Mouse (Mus musculus): ENCODE data around the gene Tspan10. TPM values are rescaled to one million over a fixed set of nuclear protein-coding genes. Genes with fewer than 3 reads are reported as not detected.

Tspan10 gene
- total and polyA plus RNA-seq, 3 experiments, result 0.29 to 0.65 TPM; not detected in 1

- TF ChIP-seq NRF1 (IDR thresholded peaks at IDR 0.05; ENCODE audit: insufficient read depth, low read depth, low read length, poor library complexity, severe bottlenecking) (peak; percentile 86), TAL1 (IDR thresholded peaks at IDR 0.05; ENCODE audit: low read length) (no peak), NELFE (IDR thresholded peaks at IDR 0.05; ENCODE audit: low read depth, low read length) (peak; percentile 91), ZNF384 (IDR thresholded peaks at IDR 0.05; ENCODE audit: low read depth, low read length) (no peak), MEF2A (IDR thresholded peaks at IDR 0.05; ENCODE audit: extremely low read depth, insufficient replicate concordance, low read depth, low read length, poor library complexity, severe bottlenecking) (no peak), CHD1 (IDR thresholded peaks at IDR 0.05; ENCODE audit: low read depth, low read length) (peak; percentile 83), SIN3A (IDR thresholded peaks at IDR 0.05; ENCODE audit: low read length) (peak; percentile 78), MAFK (IDR thresholded peaks at IDR 0.05; ENCODE audit: borderline replicate concordance, low read depth, low read length) (no peak), JUND (IDR thresholded peaks at IDR 0.05; ENCODE audit: low read depth, low read length) (no peak)
Measured at GRCm38 (mm10) chr11:120437152-120437856, 5.1 kb upstream of the Tspan10 start, which contains the start of gene Nploc4 (continued).

- Histone ChIP-seq H3K27me3 (ENCODE audit: control insufficient read depth in 1 of 2, insufficient read depth in 2 of 2, low read length in 2 of 2) (no peaks in the 10 kb centered on the region), H3K9ac (ENCODE audit: control insufficient read depth, low read depth, low read length, poor library complexity, severe bottlenecking) (peak overlapping the region; percentile 93), H3K36me3 (ENCODE audit: control insufficient read depth in 1 of 2, insufficient read depth in 2 of 2, low read length in 2 of 2) (peaks cover 15 to 18% of the 10 kb centered on the region in 2 experiments), H3K4me1 (ENCODE audit: control insufficient read depth in 1 of 2, insufficient read depth in 2 of 2, low read length in 2 of 2) (peaks cover 6 to 12% of the 10 kb centered on the region in 2 experiments), H3K79me2 (ENCODE audit: control insufficient read depth, insufficient read depth, low read length, poor library complexity) (peaks cover 37% of the 10 kb centered on the region), H3K4me3 (ENCODE audit: control insufficient read depth in 1 of 2, insufficient read depth in 1 of 2, low read depth in 2 of 2, low read length in 2 of 2) (peak overlapping the region; percentile 82 to 100), H3K27ac (ENCODE audit: control insufficient read depth, low read depth, low read length) (peak overlapping the region; percentile 84), H3K9me3 (replicated peaks; ENCODE audit: insufficient read depth, low read length) (no peaks in the 10 kb centered on the region)
- peak; percentile 94 for TF ChIP-seq ZNF384 (IDR thresholded peaks at IDR 0.05; ENCODE audit: low read depth, low read length)
- 0 out of 4 replicates have a peak, but pooled peaks of 1 of the 2 experiments have one; percentile 20 for TF ChIP-seq POLR2A (IDR thresholded peaks at IDR 0.05; ENCODE audit: control insufficient read depth in 1 of 2, insufficient read depth in 1 of 2, low read depth in 1 of 2, low read length in 2 of 2, poor library complexity in 1 of 2)
- TF ChIP-seq POLR2AphosphoS2 (IDR thresholded peaks at IDR 0.05; ENCODE audit: low read length), result 0 out of 2 replicates have a peak, but pooled peaks have one; percentile 2
- no peak for TF ChIP-seq NELFE (IDR thresholded peaks at IDR 0.05; ENCODE audit: low read depth, low read length)
- DNase-seq (ENCODE audit: low read depth, low spot score), result no peak
Measured at GRCm38 (mm10) chr11:120437857-120438385, 4.5 kb upstream of the Tspan10 start.

- TF ChIP-seq CTCF (IDR thresholded peaks at IDR 0.05 in 2 of 3, conservative IDR thresholded peaks at IDR 0.05 in 1 of 3; ENCODE audit: control insufficient read depth in 1 of 3, insufficient read depth in 1 of 3, low read depth in 2 of 3, low read length in 3 of 3, poor library complexity in 1 of 3, severe bottlenecking in 1 of 3) (peak in 1 of 3 experiments; percentile 18; a peak in 1 of 6 replicates), JUND (IDR thresholded peaks at IDR 0.05; ENCODE audit: low read depth, low read length) (no peak)
Measured at GRCm38 (mm10) chr11:120442765-120443280, 379 bp downstream of the Tspan10 start.

More at GRCm38 (mm10) chr11:120442765-120443280, 379 bp downstream of the Tspan10 start:
- Histone ChIP-seq H3K79me2 (ENCODE audit: control insufficient read depth, insufficient read depth, low read length, poor library complexity) (no peaks in the 10 kb centered on the region), H3K27me3 (ENCODE audit: control insufficient read depth in 1 of 2, insufficient read depth in 2 of 2, low read length in 2 of 2) (no peaks in the 10 kb centered on the region), H3K4me3 (ENCODE audit: control insufficient read depth in 1 of 2, insufficient read depth in 1 of 2, low read depth in 2 of 2, low read length in 2 of 2) (no peak overlapping the region), H3K27ac (ENCODE audit: control insufficient read depth, low read depth, low read length) (no peak overlapping the region), H3K36me3 (ENCODE audit: control insufficient read depth in 1 of 2, insufficient read depth in 2 of 2, low read length in 2 of 2) (peaks cover 0 to 18% of the 10 kb centered on the region in 2 experiments; a peak in 2 of 4 replicates), H3K9me3 (replicated peaks; ENCODE audit: insufficient read depth, low read length) (no peaks in the 10 kb centered on the region), H3K9ac (ENCODE audit: control insufficient read depth, low read depth, low read length, poor library complexity, severe bottlenecking) (no peak overlapping the region), H3K4me1 (ENCODE audit: control insufficient read depth in 1 of 2, insufficient read depth in 2 of 2, low read length in 2 of 2) (peaks cover 16 to 25% of the 10 kb centered on the region in 2 experiments)
- no peak for DNase-seq (ENCODE audit: low read depth, low spot score)

Data from MEL (cell line).